Mouse (Mus musculus): ENCODE results near the gene Ttc7. TPM values are rescaled to one million over a fixed set of nuclear protein-coding genes. Genes with fewer than 3 reads are reported as not detected.
"Not testable (repeated sequence)": the region's sequence is repeated elsewhere in the genome, so short reads cannot be mapped to it uniquely, and the experiment has no call there.

Ttc7 gene
- polyA plus RNA-seq, 1 experiment from 2014 or later = 5.1 TPM

DNA sequence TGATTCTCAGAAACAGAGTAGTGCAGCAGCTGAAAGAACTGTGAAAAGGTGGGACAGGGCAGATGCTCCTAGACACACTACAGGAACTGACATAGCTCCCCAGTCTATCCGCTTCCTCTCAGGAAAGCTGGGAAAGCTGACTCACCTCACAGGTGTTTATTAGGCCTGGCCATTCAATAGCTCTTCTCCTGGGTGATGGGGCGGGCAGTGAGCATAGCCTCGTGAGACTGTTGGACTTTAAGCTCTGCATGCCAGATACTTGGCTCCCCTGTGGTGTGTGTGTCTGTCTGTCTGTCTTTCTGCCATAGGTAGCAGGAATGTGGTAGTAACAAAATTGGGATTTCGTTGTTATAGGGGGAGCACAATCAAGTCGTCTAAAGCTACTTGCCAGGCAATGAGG is 6.7 kb downstream of the Ttc7 start:
- Histone ChIP-seq H3K27me3 (replicated peaks) (peaks cover 15% of the 10 kb centered on the region), H3K9ac (no peak overlapping the region), H3K4me2 (replicated peaks) (no peak overlapping the region), H3K4me1 (peaks cover 4% of the 10 kb centered on the region), H3K36me3 (no peaks in the 10 kb centered on the region), H3K27ac (no peak overlapping the region), H3K4me3 (no peak overlapping the region), H3K9me3 (no peaks in the 10 kb centered on the region)
- 62% methylated on average over 5 of the region's 5 CpGs for WGBS
- no peak for ATAC-seq (ENCODE audit: low FRiP score, low read depth)

- H3K4me2 ChIP-seq (replicated peaks) = no peak overlapping the region
- H3K27me3 ChIP-seq (replicated peaks) = 0 out of 2 replicates have a peak, but pooled peaks cover 2% of the 10 kb centered on the region
- ATAC-seq (ENCODE audit: low FRiP score, low read depth) = no peak
- WGBS = 89% methylated on average over 7 of the region's 7 CpGs
- H3K36me3 ChIP-seq = no peaks in the 10 kb centered on the region
- no peak overlapping the region for H3K4me3 ChIP-seq
- peaks cover 3% of the 10 kb centered on the region; the same call in 1 of the 2 replicates for H3K4me1 ChIP-seq
- no peak overlapping the region for H3K9ac ChIP-seq
- no peak overlapping the region for H3K27ac ChIP-seq
- H3K9me3 ChIP-seq = no peaks in the 10 kb centered on the region
Observed at GRCm38 (mm10) chr17:87291037-87291436, 8.4 kb downstream of the Ttc7 start.

DNA sequence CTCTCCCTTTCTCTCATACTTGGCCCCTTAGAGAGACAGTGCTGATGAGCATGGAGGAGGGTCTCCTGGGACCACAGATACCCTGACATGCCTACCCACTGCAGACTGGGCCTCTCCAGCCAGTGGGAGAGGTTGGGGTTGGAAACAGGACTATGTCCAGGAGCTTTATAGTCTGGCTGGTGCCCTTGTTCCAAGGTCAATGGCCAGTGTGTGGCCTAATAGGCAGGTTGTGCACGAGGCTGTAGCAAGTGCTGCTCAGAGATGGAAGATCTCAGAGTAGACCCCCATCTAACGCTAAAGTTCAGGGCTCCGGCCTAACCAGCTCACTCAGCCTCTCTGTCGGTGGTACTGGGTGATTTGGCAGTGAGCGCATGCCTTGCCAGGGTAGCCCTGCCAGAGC is 9.1 kb downstream of the Ttc7 start:
- 0 out of 2 replicates have a peak, but pooled peaks cover 2% of the 10 kb centered on the region for H3K27me3 ChIP-seq (replicated peaks)
- H3K4me2 ChIP-seq (replicated peaks) = no peak overlapping the region
- no peak overlapping the region for H3K9ac ChIP-seq
- no peaks in the 10 kb centered on the region for H3K36me3 ChIP-seq
- H3K9me3 ChIP-seq = no peaks in the 10 kb centered on the region
- no peak for ATAC-seq (ENCODE audit: low FRiP score, low read depth)
- no peak overlapping the region for H3K4me3 ChIP-seq
- peaks cover 3% of the 10 kb centered on the region; the same call in 1 of the 2 replicates for H3K4me1 ChIP-seq
- H3K27ac ChIP-seq = no peak overlapping the region
- WGBS = 92% methylated on average over 5 of the region's 5 CpGs

- no peaks in the 10 kb centered on the region for H3K36me3 ChIP-seq
- ATAC-seq (ENCODE audit: low FRiP score, low read depth) = no peak
- no peaks in the 10 kb centered on the region for H3K9me3 ChIP-seq
- H3K4me1 ChIP-seq = peaks cover 2% of the 10 kb centered on the region; the same call in 1 of the 2 replicates
- H3K9ac ChIP-seq = no peak overlapping the region
- WGBS = 90% methylated on average over 5 of the region's 5 CpGs
- H3K4me2 ChIP-seq (replicated peaks) = no peak overlapping the region
- H3K27ac ChIP-seq = no peak overlapping the region
- no peaks in the 10 kb centered on the region for H3K27me3 ChIP-seq (replicated peaks)
- no peak overlapping the region for H3K4me3 ChIP-seq
Observed at GRCm38 (mm10) chr17:87293125-87293524, 10.4 kb downstream of the Ttc7 start.

DNA sequence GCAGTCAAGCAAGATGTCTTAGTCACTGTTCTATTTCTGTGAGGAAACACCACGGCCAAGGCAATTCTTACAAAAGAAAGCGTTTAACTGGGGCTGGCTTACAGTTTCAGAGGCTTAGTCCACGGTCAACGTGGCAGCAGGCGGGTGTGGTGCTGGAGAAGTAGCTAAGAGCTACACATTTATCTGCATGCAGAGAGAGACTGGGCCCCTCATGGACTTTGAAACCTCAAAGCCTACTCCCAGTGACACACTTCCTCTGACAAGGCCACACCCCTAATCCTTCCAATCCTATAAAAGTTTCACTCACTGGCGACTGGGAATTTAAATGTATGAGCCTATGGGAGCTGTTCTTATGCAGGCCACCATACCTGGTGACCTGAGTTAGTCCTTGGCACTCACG is 13.1 kb downstream of the Ttc7 start:
- no peak overlapping the region for H3K27ac ChIP-seq
- ATAC-seq (ENCODE audit: low FRiP score, low read depth) = no peak
- no peak overlapping the region for H3K4me3 ChIP-seq
- 83% methylated on average over 7 of the region's 7 CpGs for WGBS
- no peak overlapping the region for H3K4me2 ChIP-seq (replicated peaks)
- no peaks in the 10 kb centered on the region for H3K36me3 ChIP-seq
- no peaks in the 10 kb centered on the region for H3K4me1 ChIP-seq
- H3K9me3 ChIP-seq = no peaks in the 10 kb centered on the region
- H3K27me3 ChIP-seq (replicated peaks) = no peaks in the 10 kb centered on the region
- no peak overlapping the region for H3K9ac ChIP-seq

- not testable (repeated sequence) for ATAC-seq (ENCODE audit: low FRiP score, low read depth)
- WGBS = 78% methylated on average over 1 of the region's 1 CpGs
Observed at GRCm38 (mm10) chr17:87296701-87297100, 14.0 kb downstream of the Ttc7 start.

GRCm38 (mm10) chr17:87298944-87299343 is 16.3 kb downstream of the Ttc7 start:
- Histone ChIP-seq H3K9ac (no peak overlapping the region), H3K27me3 (replicated peaks) (no peaks in the 10 kb centered on the region), H3K9me3 (no peaks in the 10 kb centered on the region)

More at GRCm38 (mm10) chr17:87296701-87297100, 14.0 kb downstream of the Ttc7 start:
- H3K4me1 ChIP-seq; H3K36me3 ChIP-seq; H3K27ac ChIP-seq; H3K9me3 ChIP-seq; H3K4me2 ChIP-seq (replicated peaks); H3K27me3 ChIP-seq (replicated peaks); H3K4me3 ChIP-seq; H3K9ac ChIP-seq: not testable (repeated sequence)

GRCm38 (mm10) chr17:87300340-87300739 is 17.7 kb downstream of the Ttc7 start:
- no peaks in the 10 kb centered on the region for H3K4me1 ChIP-seq
- H3K9me3 ChIP-seq = no peaks in the 10 kb centered on the region
- no peaks in the 10 kb centered on the region for H3K36me3 ChIP-seq
- no peak overlapping the region for H3K4me3 ChIP-seq
- H3K9ac ChIP-seq = no peak overlapping the region
- WGBS = 83% methylated on average over 10 of the region's 10 CpGs
- H3K4me2 ChIP-seq (replicated peaks) = no peak overlapping the region
- no peak overlapping the region for H3K27ac ChIP-seq
- no peaks in the 10 kb centered on the region for H3K27me3 ChIP-seq (replicated peaks)
- no peak for ATAC-seq (ENCODE audit: low FRiP score, low read depth)

More at GRCm38 (mm10) chr17:87298944-87299343, 16.3 kb downstream of the Ttc7 start:
- Histone ChIP-seq H3K36me3 (no peaks in the 10 kb centered on the region), H3K4me3 (no peak overlapping the region), H3K4me2 (replicated peaks) (no peak overlapping the region), H3K4me1 (no peaks in the 10 kb centered on the region), H3K27ac (no peak overlapping the region)
- no peak for ATAC-seq (ENCODE audit: low FRiP score, low read depth)
- WGBS = 87% methylated on average over 6 of the region's 6 CpGs

DNA sequence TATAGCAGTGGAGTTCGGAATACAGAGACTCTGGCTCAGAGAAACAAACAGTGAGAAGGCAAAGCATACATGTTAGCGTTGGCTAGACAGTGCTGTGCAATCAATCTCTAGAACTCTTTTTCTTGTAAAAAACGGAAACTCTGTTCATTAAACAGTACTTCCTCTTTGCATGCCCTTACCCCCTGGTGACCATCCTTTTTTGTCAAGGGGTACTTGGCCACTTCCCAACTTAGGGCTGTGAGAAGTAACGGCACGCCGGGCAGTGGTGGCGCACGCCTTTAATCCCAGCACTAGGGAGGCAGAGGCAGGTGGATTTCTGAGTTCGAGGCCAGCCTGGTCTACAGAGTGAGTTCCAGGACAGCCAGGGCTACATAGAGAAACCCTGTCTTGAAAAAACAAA is 18.9 kb downstream of the Ttc7 start:
- WGBS = 88% methylated on average over 9 of the region's 9 CpGs

GRCm38 (mm10) chr17:87302014-87302794 is 19.5 kb downstream of the Ttc7 start:
- Histone ChIP-seq H3K36me3 (no peaks in the 10 kb centered on the region), H3K9me3 (no peaks in the 10 kb centered on the region), H3K4me1 (no peaks in the 10 kb centered on the region), H3K27me3 (replicated peaks) (no peaks in the 10 kb centered on the region), H3K4me3 (no peak overlapping the region), H3K27ac (no peak overlapping the region), H3K4me2 (replicated peaks) (no peak overlapping the region), H3K9ac (no peak overlapping the region)
- 88% methylated on average over 13 of the region's 13 CpGs for WGBS
- no peak for ATAC-seq (ENCODE audit: low FRiP score, low read depth)

More for the DNA sequence above, 18.9 kb downstream of the Ttc7 start:
- not testable (repeated sequence) for H3K9me3 ChIP-seq; H3K4me1 ChIP-seq; H3K27ac ChIP-seq; H3K27me3 ChIP-seq (replicated peaks); H3K4me2 ChIP-seq (replicated peaks); ATAC-seq (ENCODE audit: low FRiP score, low read depth); H3K9ac ChIP-seq; H3K36me3 ChIP-seq; H3K4me3 ChIP-seq

DNA sequence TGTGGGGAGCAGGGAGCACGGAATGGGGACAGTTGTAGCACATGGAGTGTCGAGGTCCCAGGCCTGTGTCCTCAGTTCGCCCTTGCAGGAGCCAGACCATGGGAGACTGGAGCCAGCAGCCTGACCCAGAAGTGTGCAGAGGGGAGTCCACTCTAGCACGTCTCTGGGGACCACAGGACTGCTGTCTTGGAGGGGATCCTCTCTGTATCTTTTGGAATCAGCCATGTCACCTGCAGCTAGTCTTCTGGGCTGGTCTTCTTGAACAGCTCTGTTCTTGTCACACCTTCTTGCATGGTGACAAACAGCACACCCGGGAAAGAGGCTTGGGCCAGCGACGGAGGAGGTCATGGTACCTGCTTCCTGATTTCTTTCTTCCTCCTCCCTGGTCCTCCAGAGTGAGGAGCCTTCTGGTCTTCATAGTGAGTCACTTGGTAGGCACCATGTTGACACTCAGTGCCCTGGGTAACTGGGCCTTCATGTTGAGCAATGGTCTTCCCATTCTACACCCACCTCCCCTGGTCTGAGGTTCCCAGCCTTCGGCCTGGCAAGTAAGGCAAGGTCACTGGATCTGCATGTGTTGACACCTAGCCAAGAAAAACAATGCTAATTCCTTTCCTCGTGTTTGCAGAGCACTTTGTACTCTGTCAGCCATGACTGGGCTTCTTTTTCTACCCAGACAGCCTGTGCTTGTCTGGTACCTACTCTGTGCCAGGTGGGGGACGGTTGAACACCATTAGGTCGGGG is 21.6 kb downstream of the Ttc7 start:
- 89% methylated on average over 11 of the region's 11 CpGs for WGBS
- no peak for ATAC-seq (ENCODE audit: low FRiP score, low read depth)
- H3K4me2 ChIP-seq (replicated peaks) = no peak overlapping the region

DNA sequence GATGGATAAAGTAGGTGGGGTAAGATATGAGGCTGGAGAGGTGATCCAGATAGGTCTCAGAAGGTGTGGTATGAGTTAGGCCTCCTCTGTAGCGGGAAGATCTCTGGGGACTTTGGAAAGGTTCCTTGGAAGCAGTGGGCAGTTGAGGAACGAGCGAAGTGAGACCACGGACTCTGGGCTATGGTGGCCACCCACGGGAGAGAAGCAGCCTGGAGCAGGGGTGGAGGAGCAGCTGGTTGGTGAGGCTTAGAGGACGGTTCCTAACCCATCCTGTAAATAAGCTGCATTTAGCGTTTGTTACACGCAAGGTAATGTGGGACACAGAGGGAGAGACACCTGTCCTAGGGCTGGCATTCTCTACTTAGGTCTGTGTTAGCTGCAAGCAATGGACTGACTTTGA is 22.4 kb downstream of the Ttc7 start:
- H3K27me3 ChIP-seq (replicated peaks) = no peaks in the 10 kb centered on the region
- no peak overlapping the region for H3K4me2 ChIP-seq (replicated peaks)
- H3K4me3 ChIP-seq = no peak overlapping the region
- H3K9ac ChIP-seq = no peak overlapping the region
- H3K4me1 ChIP-seq = no peaks in the 10 kb centered on the region
- WGBS = 89% methylated on average over 8 of the region's 8 CpGs
- no peak overlapping the region for H3K27ac ChIP-seq
- no peaks in the 10 kb centered on the region for H3K36me3 ChIP-seq
- no peaks in the 10 kb centered on the region for H3K9me3 ChIP-seq
- ATAC-seq (ENCODE audit: low FRiP score, low read depth) = no peak

More for the DNA sequence above, 21.6 kb downstream of the Ttc7 start:
- H3K27ac ChIP-seq = no peak overlapping the region
- H3K36me3 ChIP-seq = no peaks in the 10 kb centered on the region
- H3K4me1 ChIP-seq = no peaks in the 10 kb centered on the region
- H3K9me3 ChIP-seq = no peaks in the 10 kb centered on the region
- H3K27me3 ChIP-seq (replicated peaks) = no peaks in the 10 kb centered on the region
- H3K9ac ChIP-seq = no peak overlapping the region
- no peak overlapping the region for H3K4me3 ChIP-seq
